ENCODE assay signal across 8 mouse cellular contexts in the genomic region with DNA sequence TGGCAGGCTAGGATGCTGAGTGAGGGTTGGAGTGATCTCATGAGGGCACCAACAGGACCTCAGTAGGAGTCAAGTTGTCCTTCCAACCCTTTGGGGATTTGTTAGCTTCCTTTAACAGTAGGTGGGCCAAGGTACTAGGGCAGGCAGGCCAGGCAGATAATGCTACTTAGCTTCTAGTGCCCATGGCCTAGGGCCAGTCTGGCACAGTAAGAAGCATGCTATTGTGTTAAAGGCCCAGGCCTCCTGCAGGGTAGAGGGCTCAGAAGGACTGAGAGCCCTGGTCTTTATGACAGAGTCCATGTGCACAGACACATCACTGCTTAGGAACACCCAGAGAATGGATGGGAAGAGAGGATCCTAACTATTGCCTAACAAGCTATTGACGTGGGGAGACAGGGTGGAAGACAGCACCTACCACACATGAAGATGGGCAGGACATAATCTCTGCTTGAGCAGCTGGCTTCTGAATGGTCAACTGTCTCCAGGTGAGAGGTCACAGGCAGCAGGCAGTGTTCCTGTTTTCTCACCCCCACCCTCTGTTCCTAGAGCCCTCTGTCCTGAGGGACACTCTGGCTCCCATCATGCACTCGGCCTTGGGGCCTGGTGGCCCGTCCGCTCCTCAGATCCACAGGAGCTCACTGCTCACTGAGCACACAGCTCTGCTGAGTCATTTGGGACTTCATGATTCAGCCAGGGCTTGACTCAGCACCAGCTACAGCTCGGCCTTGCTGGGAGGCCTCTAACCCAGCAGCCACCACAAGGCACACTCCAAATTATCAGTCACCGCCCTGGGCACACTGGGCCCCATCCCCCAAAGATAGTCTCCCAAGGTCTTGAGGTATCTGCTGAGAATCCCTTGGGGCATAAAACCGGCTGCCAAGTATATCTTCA.
DNase-seq lines count a peak whose midpoint lies in the region; ATAC-seq and TF ChIP-seq lines count a peak whose summit lies in the region.

No protein-coding gene starts in this region.

- TF ChIP-seq CTCF in G1E (IDR thresholded peaks at IDR 0.05; ENCODE audit: low read depth, low read length), result no peak
- TF ChIP-seq CTCF in embryonic fibroblast, embryonic 13.5 days (IDR thresholded peaks at IDR 0.05; ENCODE audit: borderline replicate concordance, insufficient read depth, low read length), result no peak

- H3K9me3 ChIP-seq in G1E (replicated peaks), result no peaks in the 10 kb centered on the region
- H3K9me3 ChIP-seq in liver, embryonic 12.5 days (replicated peaks), result no peaks in the 10 kb centered on the region
- no peaks in the 10 kb centered on the region for H3K9me3 ChIP-seq in forebrain, embryonic 15.5 days

- H3K27me3 ChIP-seq in G1E (ENCODE audit: insufficient read depth, low read length), result peaks cover 15% of the 10 kb centered on the region; the same call in 1 of the 2 replicates
- H3K27me3 ChIP-seq in liver, embryonic 12.5 days (replicated peaks), result no peaks in the 10 kb centered on the region
- no peaks in the 10 kb centered on the region for H3K27me3 ChIP-seq in forebrain, embryonic 15.5 days

- ATAC-seq in frontal cortex, adult (ENCODE audit: low TSS enrichment), result peak; percentile 42; the same call in 1 of the 2 replicates
- peak; percentile 85 for ATAC-seq in G1E (ENCODE audit: extremely low read depth, insufficient number of reproducible peaks, low FRiP score, poor library complexity, severe bottlenecking)
- ATAC-seq in liver, embryonic 12.5 days, result peak; percentile 89
- no peak for ATAC-seq in forebrain, embryonic 15.5 days (replicated peaks)

- peaks cover 32% of the 10 kb centered on the region for H3K4me1 ChIP-seq in G1E (ENCODE audit: insufficient read depth, low read depth, low read length)
- peaks cover 9% of the 10 kb centered on the region for H3K4me1 ChIP-seq in embryonic fibroblast, embryonic 13.5 days (ENCODE audit: control insufficient read depth, insufficient read depth, low read length)
- H3K4me1 ChIP-seq in liver, embryonic 12.5 days, result peaks cover 98% of the 10 kb centered on the region
- H3K4me1 ChIP-seq in forebrain, embryonic 15.5 days, result peaks cover 7% of the 10 kb centered on the region

- no peak overlapping the region; the same call in 1 of the 2 replicates for H3K4me3 ChIP-seq in G1E (ENCODE audit: low read depth, low read length)
- H3K4me3 ChIP-seq in embryonic fibroblast, embryonic 13.5 days (ENCODE audit: insufficient read depth, low read length), result no peak overlapping the region
- H3K4me3 ChIP-seq in liver, embryonic 12.5 days, result peak overlapping the region; percentile 51
- H3K4me3 ChIP-seq in forebrain, embryonic 15.5 days, result no peak overlapping the region

- no peak for TF ChIP-seq POLR2A in embryonic fibroblast, embryonic 13.5 days (IDR thresholded peaks at IDR 0.05; ENCODE audit: low read depth, low read length)

- peak overlapping the region; percentile 1; the same call in 1 of the 2 replicates for H3K27ac ChIP-seq in embryonic fibroblast, embryonic 13.5 days (ENCODE audit: insufficient read depth, low read length)
- peak overlapping the region; percentile 96 for H3K27ac ChIP-seq in liver, embryonic 12.5 days
- H3K27ac ChIP-seq in forebrain, embryonic 15.5 days (replicated peaks), result no peak overlapping the region

- H3K9ac ChIP-seq in liver, embryonic 12.5 days, result peak overlapping the region; percentile 79
- H3K9ac ChIP-seq in forebrain, embryonic 15.5 days (replicated peaks), result no peak overlapping the region

- no peak for DNase-seq in frontal cortex, postnatal 10 days (ENCODE audit: low spot score in 2 of 2)
- DNase-seq in G1E (ENCODE audit: low spot score), result peak; percentile 68
- DNase-seq in cerebellum, postnatal 25 days, result no peak
- DNase-seq in lung, postnatal 4 days, result no peak

- 23% methylated on average over 7 of the region's 7 CpGs for WGBS in liver, embryonic 12.5 days (ENCODE audit: insufficient replicate concordance)
- WGBS in forebrain, embryonic 15.5 days, result 86% methylated on average over 7 of the region's 7 CpGs

- peaks cover 3% of the 10 kb centered on the region for H3K36me3 ChIP-seq in G1E (replicated peaks)
- peaks cover 8% of the 10 kb centered on the region for H3K36me3 ChIP-seq in liver, embryonic 12.5 days
- no peaks in the 10 kb centered on the region for H3K36me3 ChIP-seq in forebrain, embryonic 15.5 days

- peak overlapping the region; percentile 71 for H3K4me2 ChIP-seq in liver, embryonic 12.5 days
- H3K4me2 ChIP-seq in forebrain, embryonic 15.5 days (replicated peaks), result no peak overlapping the region
